Mouse (Mus musculus) layer of hippocampus, adult 8-10 months (tissue): ENCODE measurements around the gene Tmem171. TPM values are rescaled to one million over a fixed set of nuclear protein-coding genes. Genes with fewer than 3 reads are reported as not detected.

Experiments used
- DNase-seq, 2 experiments: peaks; one replicate each; pipeline ENCODE4 v3.0.0; 2022; ENCODE audit warnings: low spot score in 2 of 2
- total RNA-seq, 4 experiments: library from RNA; stranded (reverse); gene quantifications; 2 replicates each; pipeline ENCODE4 v1.2.4; 2022

The Tmem171 gene
- total RNA-seq, 4 experiments from 2014 or later: 1.0 to 1.2 (median 1.1) TPM

DNA sequence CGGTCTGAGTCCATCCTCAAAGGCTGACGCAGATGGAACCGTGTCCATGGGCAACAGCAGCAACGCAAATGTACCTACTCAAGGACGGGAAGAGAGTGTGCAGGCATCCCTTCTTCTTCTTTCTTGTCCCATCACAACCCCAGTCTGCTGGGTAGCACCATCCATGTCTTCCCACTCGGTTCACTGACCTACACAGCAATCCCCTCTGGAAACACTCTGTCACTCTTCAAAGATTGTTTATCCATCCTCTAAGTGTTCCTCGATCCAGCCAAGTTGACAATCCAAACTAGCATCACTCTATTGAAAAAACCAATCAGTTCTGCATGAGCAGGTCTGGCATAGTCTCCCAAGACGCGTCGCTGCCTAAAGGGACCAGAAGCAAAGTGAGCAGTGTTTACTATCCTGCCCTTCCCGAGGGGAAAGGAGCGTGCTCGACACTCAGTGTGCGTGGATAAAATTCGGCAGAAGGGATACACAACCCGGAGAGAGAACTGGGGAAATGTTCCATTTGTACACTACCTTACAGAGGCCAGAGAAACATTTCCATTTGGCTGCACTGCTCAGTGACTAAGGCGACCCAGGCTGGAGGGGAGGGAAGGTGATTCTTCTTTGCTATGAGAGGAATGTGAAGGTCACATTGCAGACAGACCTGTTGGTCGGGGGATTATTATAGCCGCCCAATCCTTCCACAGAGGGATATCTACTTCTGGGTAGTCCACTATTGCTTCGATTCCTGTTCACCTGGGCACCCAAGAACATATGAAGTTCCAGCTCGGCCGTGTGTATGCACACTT, 46.7 kb downstream of the Tmem171 start:
- DNase-seq: no peak

DNA sequence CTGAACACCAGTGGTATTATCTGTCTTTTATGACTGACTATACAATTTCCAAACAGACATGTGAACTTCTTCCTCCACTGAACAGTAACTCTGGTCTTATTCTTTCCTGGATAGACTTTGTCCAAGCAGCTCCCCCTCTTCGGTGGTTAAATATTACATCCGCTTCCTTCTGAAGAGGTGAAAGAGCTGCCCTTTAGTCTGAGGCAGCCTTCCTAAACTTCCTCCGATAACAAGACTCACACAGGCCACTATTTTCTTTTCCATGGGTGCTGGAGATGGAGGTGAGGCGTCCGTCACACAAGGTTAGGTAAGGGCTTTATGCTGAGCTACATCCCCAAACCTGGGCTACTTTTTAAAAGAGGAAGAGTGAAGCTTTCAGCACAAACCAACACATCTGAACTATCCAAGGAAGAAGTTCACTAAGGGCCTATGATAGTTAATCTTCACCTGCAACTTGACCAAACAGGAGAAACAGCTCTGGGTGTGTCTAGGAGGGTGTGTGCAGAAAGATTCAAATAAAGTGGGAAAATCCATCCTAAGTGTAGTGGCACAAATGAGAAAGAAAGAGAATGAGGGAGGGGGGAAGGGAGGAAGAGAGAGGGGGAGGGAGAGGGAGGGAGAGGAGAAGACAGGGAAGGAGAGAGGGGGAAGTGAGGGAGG, 56.0 kb downstream of the Tmem171 start:
- DNase-seq: no peak

DNA sequence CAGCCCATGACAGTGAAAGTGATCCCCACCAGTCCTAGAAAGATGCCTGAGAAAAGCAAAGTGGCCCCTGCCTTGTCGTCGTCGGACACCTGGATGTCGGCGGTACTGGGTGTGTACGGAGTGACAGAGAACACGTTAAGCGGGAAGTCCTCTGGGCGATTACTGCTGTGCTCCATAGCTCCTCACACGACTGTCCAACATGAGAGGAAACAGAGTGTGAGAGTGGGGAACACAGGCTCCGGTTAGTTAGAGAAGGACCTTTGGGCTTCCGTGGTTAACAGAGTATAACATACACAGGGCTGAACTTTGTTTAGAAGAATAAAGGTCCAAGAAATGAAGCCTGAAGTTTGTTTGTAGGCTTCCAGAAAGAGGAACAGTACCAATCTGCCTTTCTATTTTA, 57.5 kb downstream of the Tmem171 start, which contains the start of gene Tmem174:
TSS of gene Tmem174 (minus strand) at position 266 of the 400 bp plus-strand sequence.
- DNase-seq: no peak

DNA sequence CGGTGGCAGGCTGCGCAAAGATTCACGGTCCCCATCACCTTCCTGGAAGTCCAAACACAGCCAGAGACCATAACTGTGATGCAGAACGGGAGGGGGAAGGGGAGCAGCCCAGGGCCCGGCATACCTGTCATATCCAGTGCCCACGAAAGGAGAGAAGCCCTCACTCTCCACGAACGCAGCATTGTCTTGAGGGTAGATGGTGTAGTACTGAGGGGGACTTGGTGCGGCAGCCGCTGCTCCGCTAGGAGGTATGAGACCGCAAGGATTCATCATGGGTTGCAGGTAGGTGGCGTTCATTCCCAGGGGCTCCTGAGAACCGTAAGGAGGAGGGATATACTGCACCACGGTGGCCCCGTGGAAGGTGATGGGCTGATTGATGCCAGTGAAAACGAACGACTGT, 58.1 kb downstream of the Tmem171 start:
- no peak for DNase-seq

Other genes with a start within 250 kb of the Tmem171 start
- not detected for gene Gm10320, start 202.8 kb downstream of the Tmem171 start, total RNA-seq
- under 1 TPM in 2 of 4 experiments, not detected in 2; 0.23 to 0.33 TPM for gene Tmem174, start 57.4 kb downstream of the Tmem171 start, total RNA-seq
- 10 to 100 TPM; 39.9 to 52.4 (median 43.7) TPM for gene Fcho2, start 120.6 kb upstream of the Tmem171 start, total RNA-seq
- gene Tnpo1, start 231.6 kb upstream of the Tmem171 start, total RNA-seq: 10 to 100 TPM; 62.4 to 73.5 (median 71.6) TPM